Mouse (Mus musculus) myocyte (in vitro differentiated cells): ENCODE measurements at regions not wholly inside any gene's neighbourhood (a gene's known extent, or its start where the extent isn't known, plus 50 kb on each side); places are given as distances from the start of the nearest gene placed in this dataset.

Source experiments
- H3K27me3 ChIP-seq: one replicate; pipeline ENCODE4 v1.6.1; 2011; ENCODE audit not compliant: control insufficient read depth, insufficient read depth, insufficient read length
- H3K36me3 ChIP-seq: one replicate; pipeline ENCODE4 v1.6.1; 2011; ENCODE audit not compliant: control insufficient read depth, insufficient read depth
- H3K4me2 ChIP-seq: one replicate; pipeline ENCODE4 v1.6.1; 2011; ENCODE audit warnings: low read depth, control low read depth
- H3K4me3 ChIP-seq: one replicate; pipeline ENCODE4 v1.5.1; 2011; ENCODE audit warnings: mild to moderate bottlenecking, control low read depth, moderate library complexity
- H3K79me2 ChIP-seq: one replicate; pipeline ENCODE4 v1.6.1; 2011; ENCODE audit not compliant: control insufficient read depth, insufficient read depth
- H3ac ChIP-seq: one replicate; pipeline ENCODE4 v1.6.1; 2011; ENCODE audit not compliant: control insufficient read depth, insufficient read length
- CEBPB ChIP-seq: IDR thresholded peaks from 2 replicates; pipeline ENCODE4 v1.6.1; 2011; ENCODE audit warnings: mild to moderate bottlenecking, moderate library complexity; ENCODE audit not compliant: poor library complexity, insufficient read depth, severe bottlenecking
- E2F4 ChIP-seq: IDR thresholded peaks from one replicate; pipeline ENCODE4 v1.6.1; 2011; ENCODE audit warnings: mild to moderate bottlenecking, control low read depth, moderate library complexity; ENCODE audit not compliant: insufficient read depth
- MAX ChIP-seq: IDR thresholded peaks from one replicate; pipeline ENCODE4 v1.6.1; 2011; ENCODE audit warnings: low read depth, mild to moderate bottlenecking, control low read depth
- MYOD1 ChIP-seq, 3 experiments: IDR thresholded peaks; one replicate each; pipeline ENCODE4 v1.6.1; 2011; ENCODE audit warnings: control low read depth in 2 of 3, low read depth in 2 of 3, mild to moderate bottlenecking in 2 of 3, moderate library complexity in 1 of 3; ENCODE audit not compliant: insufficient read length in 2 of 3, control insufficient read depth in 1 of 3
- MYOG ChIP-seq, 3 experiments: IDR thresholded peaks; one replicate each; pipeline ENCODE4 v1.6.1; 2011; ENCODE audit warnings: control low read depth in 2 of 3, low read depth in 2 of 3, mild to moderate bottlenecking in 2 of 3; ENCODE audit not compliant: insufficient read length in 2 of 3, control insufficient read depth in 1 of 3, insufficient read depth in 1 of 3
- POLR2A ChIP-seq: IDR thresholded peaks from one replicate; pipeline ENCODE4 v1.6.1; 2011; ENCODE audit warnings: low read depth, mild to moderate bottlenecking, control low read depth, moderate library complexity; ENCODE audit not compliant: insufficient read length
- POLR2AphosphoS2 ChIP-seq: IDR thresholded peaks from one replicate; pipeline ENCODE4 v1.6.1; 2011; ENCODE audit warnings: low read depth, control low read depth; ENCODE audit not compliant: insufficient read length
- REST ChIP-seq: IDR thresholded peaks from one replicate; pipeline ENCODE4 v1.6.1; 2011; ENCODE audit warnings: mild to moderate bottlenecking, control low read depth, moderate library complexity; ENCODE audit not compliant: insufficient read depth, insufficient read length
- SRF ChIP-seq: IDR thresholded peaks from one replicate; pipeline ENCODE4 v1.6.1; 2011; ENCODE audit warnings: low read depth; ENCODE audit not compliant: control insufficient read depth, insufficient read length
- TCF12 ChIP-seq: IDR thresholded peaks from one replicate; pipeline ENCODE4 v1.6.1; 2011; ENCODE audit warnings: mild to moderate bottlenecking, control low read depth; ENCODE audit not compliant: poor library complexity, insufficient read depth, severe bottlenecking
- TCF3 ChIP-seq: IDR thresholded peaks from one replicate; pipeline ENCODE4 v1.6.1; 2011; ENCODE audit warnings: low read depth, control low read depth; ENCODE audit not compliant: insufficient read length
- USF1 ChIP-seq: IDR thresholded peaks from one replicate; pipeline ENCODE4 v1.6.1; 2011; ENCODE audit warnings: low read depth, mild to moderate bottlenecking, control low read depth, moderate library complexity

DNA sequence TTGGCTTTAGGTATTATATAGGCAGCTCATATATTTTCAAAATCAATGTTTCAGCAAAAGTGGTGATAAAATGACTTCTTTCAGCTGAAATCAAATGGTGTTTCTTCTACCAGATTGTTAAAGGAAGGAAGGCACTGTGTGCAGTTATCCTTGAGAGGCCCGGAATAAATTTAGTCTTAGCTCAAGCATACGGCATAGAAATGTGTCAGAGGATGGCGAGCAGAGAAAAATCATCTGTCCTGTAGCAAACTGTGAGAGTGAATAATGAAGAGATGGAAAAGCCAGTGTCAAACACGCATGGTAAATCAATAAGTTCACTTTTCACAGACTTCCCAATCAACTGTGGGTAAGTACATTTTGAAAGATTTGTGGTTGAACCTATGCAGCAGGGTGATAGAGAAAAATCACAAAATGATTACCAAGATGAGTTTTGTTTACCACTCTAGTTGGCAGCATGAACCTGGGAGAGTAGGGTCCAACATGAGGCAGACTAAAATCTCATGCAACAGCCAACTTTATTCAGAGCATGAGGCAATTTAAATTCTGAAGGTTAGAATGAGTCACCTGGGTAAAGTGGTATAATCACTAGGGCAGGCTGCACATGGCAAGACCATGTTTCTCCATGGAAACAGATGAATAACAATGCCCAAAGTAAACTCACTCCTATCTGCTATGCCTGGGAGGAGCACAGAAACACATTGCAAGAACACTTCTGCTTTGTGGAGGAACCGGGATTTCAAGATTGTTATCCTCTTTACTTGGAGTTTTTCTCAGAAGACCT lies 55.7 kb downstream of the AI429214 start:
- H3K27me3 ChIP-seq: no peaks in the 10 kb centered on the region
- H3K79me2 ChIP-seq: no peaks in the 10 kb centered on the region
- no peaks in the 10 kb centered on the region for H3K36me3 ChIP-seq
- no peak overlapping the region for H3K4me2 ChIP-seq
- no peak overlapping the region for H3K4me3 ChIP-seq
- H3ac ChIP-seq: no peak overlapping the region
- no peak for TF ChIP-seq USF1
- no peak for TF ChIP-seq MAX
- no peak for TF ChIP-seq TCF12
- no peak for TF ChIP-seq REST
- no peak for TF ChIP-seq POLR2A
- no peak for TF ChIP-seq POLR2AphosphoS2
- no peak for TF ChIP-seq SRF
- no peak for TF ChIP-seq CEBPB
- no peak for TF ChIP-seq MYOG (IDR thresholded peaks at IDR 0.05; ENCODE audit: control insufficient read depth in 1 of 3, insufficient read depth in 1 of 3, insufficient read length in 2 of 3, low read depth in 2 of 3)
- no peak for TF ChIP-seq E2F4
- no peak for TF ChIP-seq MYOD1 (IDR thresholded peaks at IDR 0.05; ENCODE audit: control insufficient read depth in 1 of 3, insufficient read length in 2 of 3, low read depth in 2 of 3)
- no peak for TF ChIP-seq TCF3

GRCm38 (mm10) chr8:37049969-37050683 lies 56.7 kb downstream of the AI429214 start:
- H3K4me2 ChIP-seq: no peak overlapping the region
- H3K79me2 ChIP-seq: no peaks in the 10 kb centered on the region
- H3K27me3 ChIP-seq: no peaks in the 10 kb centered on the region
- no peaks in the 10 kb centered on the region for H3K36me3 ChIP-seq
- TF ChIP-seq MYOD1 (IDR thresholded peaks at IDR 0.05; ENCODE audit: control insufficient read depth in 1 of 3, insufficient read length in 2 of 3, low read depth in 2 of 3) (no peak), MYOG (IDR thresholded peaks at IDR 0.05; ENCODE audit: control insufficient read depth in 1 of 3, insufficient read depth in 1 of 3, insufficient read length in 2 of 3, low read depth in 2 of 3) (no peak), REST (no peak), TCF3 (no peak), TCF12 (no peak), USF1 (no peak), POLR2A (no peak), MAX (no peak), SRF (no peak), E2F4 (no peak), CEBPB (no peak), POLR2AphosphoS2 (no peak)
- H3ac ChIP-seq: no peak overlapping the region
- H3K4me3 ChIP-seq: no peak overlapping the region

DNA sequence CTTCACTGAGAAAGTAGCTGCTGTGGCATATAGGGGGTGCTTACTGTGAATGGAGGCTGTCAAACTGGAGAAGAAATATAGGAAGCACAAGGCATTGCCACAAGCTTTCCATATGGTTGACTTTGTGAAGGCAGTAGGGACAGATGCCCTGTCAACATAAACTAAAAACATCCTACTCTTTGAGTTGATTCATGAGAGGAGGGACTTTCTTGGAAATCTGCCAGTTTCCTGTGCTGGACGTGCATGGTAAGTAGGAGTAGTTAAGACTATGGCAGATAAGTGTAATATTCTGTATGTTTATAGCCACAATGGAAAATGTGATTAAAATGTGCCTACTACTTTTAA lies 57.3 kb downstream of the AI429214 start:
- TF ChIP-seq E2F4: no peak
- TF ChIP-seq TCF3: no peak
- H3ac ChIP-seq: no peak overlapping the region
- no peak overlapping the region for H3K4me2 ChIP-seq
- no peaks in the 10 kb centered on the region for H3K27me3 ChIP-seq
- no peaks in the 10 kb centered on the region for H3K79me2 ChIP-seq
- H3K36me3 ChIP-seq: no peaks in the 10 kb centered on the region
- H3K4me3 ChIP-seq: no peak overlapping the region

DNA sequence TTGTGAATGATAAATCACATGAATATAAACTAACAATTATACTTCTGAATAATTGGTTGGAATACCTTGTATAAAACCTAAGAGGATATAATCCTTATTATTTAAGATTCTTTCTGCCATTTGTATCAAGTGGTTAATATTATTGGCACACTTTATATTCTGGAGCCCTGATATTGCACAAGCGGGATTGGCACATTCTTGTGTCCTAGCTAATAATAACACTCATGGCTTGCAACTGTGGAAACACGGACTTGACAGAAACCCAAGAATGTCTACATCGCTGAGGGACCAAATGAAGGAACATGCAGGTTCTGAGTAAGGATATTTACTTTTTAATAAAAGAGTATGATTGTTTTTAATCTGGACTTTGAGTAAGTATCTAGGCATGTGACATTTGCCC lies 63.0 kb downstream of the AI429214 start:
- Histone ChIP-seq H3ac (no peak overlapping the region), H3K36me3 (no peaks in the 10 kb centered on the region), H3K4me2 (no peak overlapping the region), H3K79me2 (no peaks in the 10 kb centered on the region), H3K27me3 (no peaks in the 10 kb centered on the region), H3K4me3 (no peak overlapping the region)
- TF ChIP-seq CEBPB (no peak), SRF (no peak), REST (no peak), USF1 (no peak), MYOG (IDR thresholded peaks at IDR 0.05; ENCODE audit: control insufficient read depth in 1 of 3, insufficient read depth in 1 of 3, insufficient read length in 2 of 3, low read depth in 2 of 3) (no peak), POLR2AphosphoS2 (no peak), MAX (no peak), TCF12 (no peak), E2F4 (no peak), MYOD1 (IDR thresholded peaks at IDR 0.05; ENCODE audit: control insufficient read depth in 1 of 3, insufficient read length in 2 of 3, low read depth in 2 of 3) (no peak), TCF3 (no peak), POLR2A (no peak)

- H3K36me3 ChIP-seq: no peaks in the 10 kb centered on the region
- no peak overlapping the region for H3K4me3 ChIP-seq
- no peak overlapping the region for H3K4me2 ChIP-seq
- H3K27me3 ChIP-seq: no peaks in the 10 kb centered on the region
- no peaks in the 10 kb centered on the region for H3K79me2 ChIP-seq
- no peak for TF ChIP-seq TCF12
- TF ChIP-seq CEBPB: no peak
- no peak for TF ChIP-seq POLR2AphosphoS2
- TF ChIP-seq E2F4: no peak
- no peak for TF ChIP-seq POLR2A
- no peak for TF ChIP-seq SRF
- no peak overlapping the region for H3ac ChIP-seq
These were observed 65.0 kb downstream of the AI429214 start for GRCm38 (mm10) chr8:37058390-37058789.
